Mouse (Mus musculus): ENCODE data around the gene Ap1s1. TPM values are rescaled to one million over a fixed set of nuclear protein-coding genes. Genes with fewer than 3 reads are reported as not detected.

Gene Ap1s1
- polyA plus RNA-seq (2017; shearing (Covaris generic)) = 39.8 TPM

DNA sequence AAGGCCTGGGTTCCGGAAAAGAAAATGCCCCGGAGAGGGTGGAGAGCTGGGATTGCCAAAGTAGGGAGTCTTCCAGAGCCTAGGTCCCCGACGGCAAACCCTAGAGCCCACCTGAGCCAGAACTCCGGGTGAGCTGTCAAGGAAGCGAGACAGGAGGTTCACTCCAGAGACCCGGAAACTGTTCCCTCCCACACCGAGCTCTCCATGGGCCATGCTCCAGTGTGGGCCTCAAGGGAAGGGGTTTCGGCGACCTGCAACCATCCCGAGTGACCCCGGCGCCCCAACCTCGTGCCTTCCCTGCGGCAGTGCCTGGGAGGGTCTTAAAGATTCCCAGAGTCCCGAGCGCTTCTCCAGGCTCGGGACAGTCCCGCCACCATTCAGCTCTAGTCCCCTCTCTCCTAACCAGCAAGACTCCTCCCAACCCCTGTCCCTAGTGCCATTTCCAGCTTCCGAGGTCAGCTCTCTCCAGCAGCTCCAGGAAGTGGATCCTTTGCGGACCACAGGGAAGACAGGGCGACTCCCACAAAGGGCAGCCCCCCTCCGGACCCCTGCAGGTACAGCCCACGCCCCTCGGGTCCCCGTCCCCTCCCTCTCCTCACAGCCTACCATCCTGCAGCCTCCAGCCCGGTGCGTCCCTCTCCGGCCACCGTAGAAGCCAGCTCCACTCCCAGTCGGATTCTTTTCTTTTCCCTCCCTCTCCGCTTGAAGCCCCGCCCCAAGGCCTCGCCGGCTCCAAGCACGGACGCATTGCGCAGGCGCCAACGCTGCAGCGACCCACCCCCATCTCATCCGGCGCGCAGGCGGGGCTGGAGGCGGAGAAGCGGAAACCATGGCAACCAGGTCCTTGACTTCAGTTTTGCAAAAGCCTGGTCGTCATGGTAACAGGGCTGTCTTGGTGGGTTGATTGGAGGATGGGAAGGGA is at the start of gene Ap1s1:
Gene Ap1s1 (minus strand): TSS at position 734 of the 922 bp plus-strand sequence.

DNA sequence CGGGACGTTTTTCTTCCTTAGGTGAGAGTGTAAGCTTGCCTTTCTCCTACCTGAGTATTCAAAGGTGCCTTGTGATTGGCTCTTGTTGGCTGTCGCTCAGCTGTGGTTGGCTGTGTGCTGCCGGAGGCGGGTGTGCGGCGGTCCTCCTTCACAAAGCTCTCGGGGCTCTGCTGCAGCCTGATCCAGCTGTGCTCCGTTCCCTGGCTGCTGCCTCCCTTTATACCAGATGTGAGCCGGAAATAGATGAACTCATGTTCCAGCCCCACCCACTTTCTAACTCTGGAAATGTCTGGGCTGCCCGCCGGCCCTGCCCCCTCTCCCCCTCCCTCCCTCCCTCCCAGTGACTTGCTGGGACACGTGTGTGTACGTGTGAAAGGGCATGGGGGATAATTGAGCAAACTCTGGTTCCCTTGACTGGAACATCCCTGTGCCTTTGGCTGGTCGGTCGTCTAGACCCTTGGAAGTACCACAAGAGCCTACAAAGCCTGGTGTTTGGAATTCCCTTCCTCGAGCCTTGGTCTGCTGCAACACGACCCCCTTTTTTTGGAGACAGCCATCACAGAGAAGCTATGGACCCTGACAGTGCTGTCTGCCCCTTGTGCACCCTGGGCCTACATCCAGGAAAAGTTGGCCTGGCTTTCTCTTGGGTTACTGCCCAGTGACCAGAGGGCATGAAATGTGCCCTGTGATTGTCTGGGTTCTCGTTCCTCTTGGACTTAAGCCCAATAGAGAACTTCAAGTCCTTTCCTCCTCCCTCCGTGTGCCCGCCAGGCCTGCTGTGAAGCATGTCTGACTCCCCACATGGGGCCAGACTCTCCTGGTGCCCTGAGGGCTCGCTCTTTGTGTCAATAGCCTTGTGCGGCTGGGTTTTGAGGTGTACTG is 26.4 kb upstream of the Ap1s1 start, which contains the start of gene Serpine1:
Gene Serpine1 (minus strand): TSS at position 190 of the 882 bp plus-strand sequence.

DNA sequence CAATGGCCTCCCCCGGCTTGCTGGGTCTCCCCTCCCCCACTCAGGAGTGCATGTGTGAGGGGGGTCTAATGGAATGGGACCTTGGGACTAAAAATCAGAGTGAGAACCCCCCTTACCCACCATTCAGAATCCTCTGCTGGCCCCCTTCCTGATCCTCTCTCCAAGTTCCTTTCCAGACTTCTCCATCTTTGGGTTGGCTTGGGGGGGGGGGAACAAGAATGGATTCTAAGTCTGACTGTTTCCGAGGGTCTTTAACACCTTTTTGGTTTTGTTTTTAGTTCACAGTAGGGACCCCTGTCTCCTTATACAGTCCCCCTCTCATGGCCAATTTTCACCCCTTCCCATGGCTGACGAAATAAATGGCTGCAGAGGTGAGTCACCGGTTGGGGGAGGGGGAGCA is 19.8 kb downstream of the Ap1s1 start, which contains the start of gene Vgf:
Gene Vgf (plus strand): TSS at position 301 of the 400 bp plus-strand sequence.

GRCm38 (mm10) chr5:136987934-136988271 is 58.0 kb downstream of the Ap1s1 start, which contains the start of gene Znhit1:
TSS of gene Znhit1 (minus strand) at chr5:136988021.

DNA sequence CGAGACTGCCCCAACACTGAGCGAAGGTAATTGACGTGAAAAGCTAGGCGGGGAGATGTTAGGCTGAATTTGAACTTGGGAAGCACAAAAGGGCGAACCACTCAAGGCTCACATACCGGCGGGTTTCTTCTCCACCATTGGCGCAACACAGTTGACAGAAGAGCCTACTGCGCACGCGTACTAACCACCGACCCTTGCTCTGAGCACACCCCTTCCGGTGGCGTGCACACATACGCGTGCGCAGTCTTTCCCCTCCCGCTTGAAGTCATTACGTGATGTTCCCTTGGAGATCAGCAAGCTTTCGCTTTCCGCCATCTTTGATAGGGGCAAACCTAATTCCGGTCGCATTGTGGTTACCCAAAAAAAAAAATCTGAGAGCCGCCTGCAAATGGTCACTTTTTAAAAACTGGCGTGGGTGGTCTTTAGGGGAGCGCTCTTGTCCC is 59.2 kb downstream of the Ap1s1 start, which contains the start of gene Plod3:
Gene Plod3 (plus strand): TSS at position 325 of the 443 bp plus-strand sequence.

Other genes with a start within 250 kb of the Ap1s1 start
- 0.14 TPM for gene Col26a1, start 162.9 kb downstream of the Ap1s1 start, polyA plus RNA-seq (2017; shearing (Covaris generic))
- gene Ift22, start 138.0 kb downstream of the Ap1s1 start, polyA plus RNA-seq (2017; shearing (Covaris generic)) = 3.7 TPM
- 161 TPM for gene Fis1, start 92.9 kb downstream of the Ap1s1 start, polyA plus RNA-seq (2017; shearing (Covaris generic))
- not detected for gene Cldn15, start 79.5 kb downstream of the Ap1s1 start, polyA plus RNA-seq (2017; shearing (Covaris generic))
- gene Plod3, start 59.1 kb downstream of the Ap1s1 start, polyA plus RNA-seq (2017; shearing (Covaris generic)) = 5.3 TPM
- 23.6 TPM for gene Znhit1, start 58.1 kb downstream of the Ap1s1 start, polyA plus RNA-seq (2017; shearing (Covaris generic))
- 0.15 TPM for gene Vgf, start 19.7 kb downstream of the Ap1s1 start, polyA plus RNA-seq (2017; shearing (Covaris generic))
- not detected for gene Serpine1, start 26.1 kb upstream of the Ap1s1 start, polyA plus RNA-seq (2017; shearing (Covaris generic))
- 6.5 TPM for gene Trim56, start 70.1 kb upstream of the Ap1s1 start, polyA plus RNA-seq (2017; shearing (Covaris generic))
- 0.80 TPM for gene Muc3, start 103.2 kb upstream of the Ap1s1 start, polyA plus RNA-seq (2017; shearing (Covaris generic))
- gene Muc3a, start 166.3 kb upstream of the Ap1s1 start, polyA plus RNA-seq (2017; shearing (Covaris generic)) = not detected
- not detected for gene Ache, start 241.4 kb upstream of the Ap1s1 start, polyA plus RNA-seq (2017; shearing (Covaris generic))
- 1.3 TPM for gene Ufsp1, start 248.5 kb upstream of the Ap1s1 start, polyA plus RNA-seq (2017; shearing (Covaris generic))

Measured in effector memory CD4-positive, alpha-beta T cell, adult 5 months (primary cell).